Mouse (Mus musculus) forebrain, embryonic 16.5 days (tissue): Measurements from ENCODE around the gene Pdss2. TPM values are rescaled to one million over a fixed set of nuclear protein-coding genes. Genes with fewer than 3 reads are reported as not detected.

Source experiments
- ATAC-seq: fragments of 200-750 bp; cut with Nextera tagmentation; 2 replicates; pipeline ENCODE4 v1.8.0; 2017; ENCODE audit warnings: mild to moderate bottlenecking, moderate library complexity
- H3K27ac ChIP-seq: fragments of 300-500 bp; sonication (generic); 2 replicates; pipeline ENCODE4 v1.5.1; 2014; ENCODE audit warnings: low read length, control low read depth
- H3K27me3 ChIP-seq: fragments of 300-500 bp; sonication (generic); replicated peaks from 2 replicates; pipeline ENCODE4 v1.6.1; 2014; ENCODE audit warnings: low read length; ENCODE audit not compliant: control insufficient read depth, insufficient read depth
- H3K36me3 ChIP-seq: fragments of 300-500 bp; sonication (generic); 2 replicates; pipeline ENCODE4 v1.6.1; 2014; ENCODE audit not compliant: control insufficient read depth, insufficient read depth
- H3K4me1 ChIP-seq: fragments of 300-500 bp; sonication (generic); replicated peaks from 2 replicates; pipeline ENCODE4 v1.6.1; 2014; ENCODE audit warnings: low read length; ENCODE audit not compliant: control insufficient read depth, insufficient read depth
- H3K4me2 ChIP-seq: fragments of 300-500 bp; sonication (generic); 2 replicates; pipeline ENCODE4 v1.6.1; 2014; ENCODE audit warnings: mild to moderate bottlenecking, low read length, control low read depth
- H3K4me3 ChIP-seq: fragments of 300-500 bp; sonication (generic); replicated peaks from 2 replicates; pipeline ENCODE4 v1.5.1; 2014; ENCODE audit warnings: mild to moderate bottlenecking, low read length, control low read depth
- H3K9ac ChIP-seq: fragments of 300-500 bp; sonication (generic); replicated peaks from 2 replicates; pipeline ENCODE4 v1.6.1; 2014; ENCODE audit warnings: low read depth, low read length, control low read depth
- H3K9me3 ChIP-seq: fragments of 300-500 bp; sonication (generic); 2 replicates; pipeline ENCODE4 v1.6.1; 2016; ENCODE audit warnings: low read length; ENCODE audit not compliant: control insufficient read depth
- WGBS: fragments of 180-500 bp; shearing (Covaris S2); extraction: QIAGEN DNeasy Blood & Tissue Kit; methylation state at CpG from one replicate; pipeline ENCODE4 v1.1.7; 2014; 5-methylcytosine and 5-hydroxymethylcytosine counted together
- polyA plus RNA-seq: library from polyadenylated mRNA; unstranded; fragments of >200 nt; fragmentation: Nextera tagmentation; extraction: Ambion mirVana; gene quantifications from 2 replicates; pipeline ENCODE4 v1.2.1, GENCODE M21; 2015

Pdss2 gene
- polyA plus RNA-seq, 1 experiment from 2014 or later = 17.7 TPM

DNA sequence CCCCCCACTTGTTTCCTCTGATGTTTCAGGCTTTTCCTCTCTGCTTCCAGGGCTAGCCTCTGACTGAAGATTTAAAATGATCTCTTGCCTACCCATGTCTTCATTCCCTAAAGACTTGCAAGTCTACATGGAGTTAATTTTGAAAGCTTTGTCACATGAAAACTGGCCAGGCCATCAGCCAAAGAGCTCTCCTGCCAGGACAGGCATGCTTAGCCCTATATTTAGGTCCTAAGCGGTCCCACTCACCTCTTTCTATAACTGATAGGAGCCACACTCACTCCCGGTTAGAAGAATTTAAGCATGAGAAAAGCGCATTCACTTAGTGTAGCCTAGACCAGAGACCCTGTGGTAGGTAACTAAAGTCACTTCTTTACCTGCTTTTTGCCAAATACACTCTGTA is 233.4 kb downstream of the Pdss2 start:
- no peak overlapping the region for H3K4me3 ChIP-seq
- ATAC-seq = no peak
- H3K9me3 ChIP-seq = no peaks in the 10 kb centered on the region
- no peak overlapping the region for H3K9ac ChIP-seq
- H3K4me1 ChIP-seq = peaks cover 8% of the 10 kb centered on the region
- WGBS = 94% methylated on average over 3 of the region's 3 CpGs
- H3K4me2 ChIP-seq = no peak overlapping the region
- no peaks in the 10 kb centered on the region for H3K36me3 ChIP-seq
- no peaks in the 10 kb centered on the region for H3K27me3 ChIP-seq
- no peak overlapping the region for H3K27ac ChIP-seq

DNA sequence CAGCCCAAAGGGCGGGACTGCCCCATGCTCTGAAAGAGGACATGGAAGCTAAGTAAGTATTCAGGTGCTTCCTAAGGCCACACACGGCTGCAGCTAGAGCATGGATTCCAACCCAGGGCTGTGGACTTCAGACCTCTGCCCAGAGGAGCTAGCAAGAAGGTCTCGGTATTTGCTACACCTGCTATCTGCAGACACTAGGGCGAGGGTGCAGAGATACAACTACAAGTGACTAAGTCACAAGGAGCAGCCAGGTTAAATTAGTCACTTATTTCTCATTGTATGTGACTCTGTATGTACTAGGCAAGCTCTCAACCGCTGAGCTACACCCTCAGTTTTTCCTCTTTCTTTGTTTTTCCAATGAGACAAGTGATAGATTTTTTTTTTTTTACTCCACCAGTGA is 241.5 kb downstream of the Pdss2 start:
- no peaks in the 10 kb centered on the region for H3K9me3 ChIP-seq
- H3K4me3 ChIP-seq = no peak overlapping the region
- no peak overlapping the region for H3K27ac ChIP-seq
- WGBS = 91% methylated on average over 5 of the region's 5 CpGs
- no peaks in the 10 kb centered on the region for H3K36me3 ChIP-seq
- H3K4me1 ChIP-seq = no peaks in the 10 kb centered on the region
- no peaks in the 10 kb centered on the region for H3K27me3 ChIP-seq
- no peak overlapping the region for H3K9ac ChIP-seq
- ATAC-seq = no peak
- no peak overlapping the region for H3K4me2 ChIP-seq

DNA sequence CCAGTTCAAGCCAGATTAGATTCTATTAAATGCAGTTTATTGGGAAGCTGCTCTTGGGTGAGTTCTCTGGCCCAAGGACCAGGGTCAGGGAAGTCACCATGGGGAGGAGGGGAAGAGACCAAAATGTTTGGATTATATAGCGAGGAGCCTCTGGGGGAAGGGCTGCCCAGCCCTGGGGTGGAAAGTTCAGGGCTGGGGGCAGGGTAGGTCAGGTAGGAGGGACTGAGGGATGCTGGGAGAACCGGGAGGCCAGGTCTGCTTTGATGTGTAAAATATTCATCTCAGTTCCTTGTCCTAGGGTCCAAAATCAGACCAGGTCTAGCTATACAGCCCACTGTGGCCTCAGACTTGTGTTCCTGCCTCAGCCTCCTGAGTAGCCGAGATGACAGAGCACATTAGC is 241.9 kb downstream of the Pdss2 start:
- Histone ChIP-seq H3K36me3 (no peaks in the 10 kb centered on the region), H3K9me3 (no peaks in the 10 kb centered on the region), H3K27ac (no peak overlapping the region), H3K4me3 (no peak overlapping the region), H3K4me1 (no peaks in the 10 kb centered on the region), H3K27me3 (no peaks in the 10 kb centered on the region), H3K9ac (no peak overlapping the region), H3K4me2 (no peak overlapping the region)
- 83% methylated on average over 3 of the region's 3 CpGs for WGBS
- ATAC-seq = no peak

DNA sequence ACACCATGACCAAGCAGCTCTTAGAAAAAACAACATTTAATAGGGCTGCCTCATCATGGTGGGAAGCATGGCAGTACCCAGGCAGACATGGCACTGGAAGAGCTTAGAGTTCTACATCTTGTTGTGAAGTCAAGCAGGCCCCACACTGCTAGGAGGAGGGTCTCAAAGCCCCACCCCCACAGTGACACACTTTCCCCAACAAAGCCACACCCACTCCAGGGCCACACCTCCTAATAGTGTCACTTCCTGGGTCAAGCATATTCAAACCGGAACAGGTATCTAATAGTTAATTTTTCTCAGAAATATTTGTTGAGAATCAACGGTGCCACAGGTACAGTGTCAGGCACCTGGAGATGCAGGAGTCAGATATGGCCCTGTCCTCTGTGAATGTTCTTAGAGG is 244.9 kb downstream of the Pdss2 start:
- ATAC-seq = no peak
- Histone ChIP-seq H3K4me1 (no peaks in the 10 kb centered on the region), H3K27ac (no peak overlapping the region), H3K27me3 (no peaks in the 10 kb centered on the region), H3K9me3 (no peaks in the 10 kb centered on the region), H3K4me3 (no peak overlapping the region), H3K36me3 (no peaks in the 10 kb centered on the region), H3K9ac (no peak overlapping the region), H3K4me2 (no peak overlapping the region)
- 96% methylated on average over 2 of the region's 2 CpGs for WGBS

DNA sequence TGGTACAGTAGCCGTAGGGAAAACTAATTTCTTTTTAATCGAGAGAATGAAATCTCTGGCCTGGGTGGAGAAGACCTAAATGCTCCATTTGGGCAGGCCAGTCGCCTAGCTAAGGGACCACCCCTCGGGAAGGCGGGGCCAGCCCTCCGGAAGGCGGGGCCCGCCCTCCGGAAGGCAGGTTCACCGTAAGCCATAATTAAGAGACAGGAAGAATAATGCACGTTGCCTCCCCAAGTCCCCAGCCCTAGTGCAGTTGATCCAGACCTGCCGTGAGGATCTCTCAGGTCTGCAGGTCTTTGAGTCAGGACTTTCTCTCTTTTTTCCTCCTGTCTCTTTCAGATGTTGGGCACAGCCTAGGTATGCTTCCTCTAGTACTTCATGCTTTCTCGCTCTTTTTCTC is 246.4 kb downstream of the Pdss2 start:
- no peak for ATAC-seq
- H3K9me3 ChIP-seq = no peaks in the 10 kb centered on the region
- no peak overlapping the region for H3K27ac ChIP-seq
- no peaks in the 10 kb centered on the region for H3K36me3 ChIP-seq
- H3K9ac ChIP-seq = no peak overlapping the region
- no peaks in the 10 kb centered on the region for H3K27me3 ChIP-seq
- H3K4me3 ChIP-seq = no peak overlapping the region
- no peak overlapping the region for H3K4me2 ChIP-seq
- 39% methylated on average over 13 of the region's 13 CpGs for WGBS
- H3K4me1 ChIP-seq = no peaks in the 10 kb centered on the region

DNA sequence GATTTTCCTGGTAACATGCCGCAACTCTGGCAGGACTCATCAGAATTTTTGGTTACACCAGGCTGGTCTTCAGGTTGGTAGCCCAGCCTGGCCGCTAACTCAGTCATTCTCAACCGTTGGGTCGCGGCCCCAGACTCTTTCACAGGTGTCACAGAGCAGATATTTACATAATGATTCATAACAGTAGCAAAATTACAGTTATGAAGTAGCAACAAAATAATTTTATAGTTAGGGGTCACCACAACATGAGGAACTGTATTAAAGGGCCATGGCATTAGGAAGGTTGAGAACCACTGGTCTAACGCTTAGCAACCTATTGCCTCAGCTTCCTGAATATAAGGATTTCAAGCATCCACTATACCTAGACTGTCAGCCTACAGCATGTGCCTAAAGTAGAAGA is 247.0 kb downstream of the Pdss2 start:
- no peak overlapping the region for H3K4me2 ChIP-seq
- no peak for ATAC-seq
- H3K36me3 ChIP-seq = no peaks in the 10 kb centered on the region
- no peak overlapping the region for H3K27ac ChIP-seq
- H3K27me3 ChIP-seq = no peaks in the 10 kb centered on the region
- no peaks in the 10 kb centered on the region for H3K4me1 ChIP-seq
- no peak overlapping the region for H3K9ac ChIP-seq
- no peak overlapping the region for H3K4me3 ChIP-seq
- 94% methylated on average over 6 of the region's 6 CpGs for WGBS
- no peaks in the 10 kb centered on the region for H3K9me3 ChIP-seq

DNA sequence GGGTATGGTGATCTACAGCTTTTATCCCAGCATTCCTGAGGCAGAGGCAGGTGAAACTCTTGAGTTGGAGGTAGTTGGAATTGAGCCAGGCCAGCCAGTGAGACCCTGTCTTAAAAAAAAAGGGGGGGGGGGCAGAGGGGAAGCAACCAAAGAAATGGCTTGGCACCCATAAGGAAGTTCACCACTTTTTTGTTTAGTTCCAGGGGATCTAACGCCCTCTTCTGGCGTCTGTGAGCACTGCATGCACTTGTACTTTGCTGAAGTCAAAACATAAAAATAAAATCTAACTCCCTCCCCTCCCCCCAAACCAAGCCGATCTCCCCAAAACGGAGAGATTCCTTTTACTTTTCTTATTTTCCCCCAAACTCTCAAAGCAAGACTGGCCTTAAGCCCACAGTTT is 254.1 kb downstream of the Pdss2 start:
- Histone ChIP-seq H3K9me3 (no peaks in the 10 kb centered on the region), H3K27ac (no peak overlapping the region), H3K36me3 (no peaks in the 10 kb centered on the region), H3K4me3 (no peak overlapping the region), H3K4me2 (no peak overlapping the region), H3K9ac (no peak overlapping the region), H3K27me3 (no peaks in the 10 kb centered on the region), H3K4me1 (peaks cover 25% of the 10 kb centered on the region)
- ATAC-seq = no peak
- WGBS = 60% methylated on average over 4 of the region's 4 CpGs

DNA sequence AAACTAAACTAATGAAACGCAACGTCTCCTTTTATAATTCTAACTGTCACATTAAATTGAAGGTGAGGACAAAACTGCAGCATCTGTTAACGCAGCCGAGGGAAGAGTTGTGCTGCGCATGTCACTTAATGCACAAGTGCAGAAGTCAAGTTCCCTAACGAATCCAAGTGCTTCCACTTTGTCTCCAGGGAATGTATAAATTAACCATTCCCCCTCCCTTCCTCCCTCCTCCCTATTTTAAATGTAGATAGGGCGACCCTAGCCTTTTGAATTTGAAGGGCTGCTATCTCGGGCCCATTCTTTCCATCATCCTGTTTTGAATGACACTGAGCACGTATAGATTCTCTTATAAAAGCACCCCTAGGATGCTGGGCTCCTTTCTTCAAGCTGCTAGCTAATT is 256.2 kb downstream of the Pdss2 start:
- H3K27me3 ChIP-seq = no peaks in the 10 kb centered on the region
- H3K9me3 ChIP-seq = no peaks in the 10 kb centered on the region
- H3K9ac ChIP-seq = peak overlapping the region; percentile 98
- H3K4me2 ChIP-seq = peak overlapping the region; percentile 93
- peaks cover 38% of the 10 kb centered on the region for H3K4me1 ChIP-seq
- WGBS = 2% methylated on average over 9 of the region's 9 CpGs
- no peak for ATAC-seq
- H3K36me3 ChIP-seq = no peaks in the 10 kb centered on the region
- peak overlapping the region; percentile 99 for H3K27ac ChIP-seq
- peak overlapping the region; percentile 83 for H3K4me3 ChIP-seq

DNA sequence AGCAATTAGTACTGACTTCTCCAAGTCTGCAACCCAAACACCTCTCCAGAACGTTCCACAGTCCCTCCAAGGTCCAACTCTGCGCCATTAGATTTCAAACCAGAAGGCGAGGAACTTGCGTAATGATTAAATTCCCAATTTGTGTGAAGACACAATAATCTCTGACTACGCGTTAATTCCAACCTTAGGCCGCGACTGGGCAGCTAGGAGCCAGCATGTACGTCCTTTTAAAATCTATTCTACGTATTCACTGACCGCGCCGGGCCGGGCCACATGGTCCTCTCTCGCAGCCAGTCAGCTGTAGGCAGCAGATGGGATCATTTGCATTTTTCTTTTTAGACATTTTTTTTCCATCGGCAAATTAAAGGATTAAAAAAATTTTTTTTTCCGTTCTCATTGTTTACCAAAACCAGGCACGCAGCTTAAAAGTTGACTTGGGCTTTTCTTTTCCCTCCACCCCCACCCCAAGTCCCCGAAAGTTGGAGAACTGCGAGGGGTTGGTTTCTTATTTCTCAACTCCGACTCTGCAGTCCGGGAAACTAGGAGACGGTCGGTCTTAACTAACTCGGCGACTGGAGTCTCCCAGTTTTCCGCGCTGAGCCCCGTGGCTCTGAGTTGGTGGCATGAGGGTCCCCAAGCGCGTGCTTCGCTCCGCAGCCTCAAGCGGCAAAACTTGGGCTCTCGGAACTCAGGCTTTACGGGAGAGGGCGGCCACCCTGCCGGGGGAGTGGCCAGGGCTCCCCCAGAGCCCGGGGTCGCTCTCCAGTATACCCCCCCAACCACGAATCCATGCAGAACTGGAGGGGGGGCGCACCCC is 256.8 kb downstream of the Pdss2 start:
- peaks cover 38% of the 10 kb centered on the region for H3K4me1 ChIP-seq
- no peaks in the 10 kb centered on the region for H3K27me3 ChIP-seq
- H3K27ac ChIP-seq = peak overlapping the region; percentile 99
- H3K9me3 ChIP-seq = no peaks in the 10 kb centered on the region
- ATAC-seq = peak; percentile 27
- peak overlapping the region; percentile 83 for H3K4me3 ChIP-seq
- H3K4me2 ChIP-seq = peak overlapping the region; percentile 93
- under 1% methylated on average over 42 of the region's 42 CpGs for WGBS
- peak overlapping the region; percentile 98 for H3K9ac ChIP-seq
- no peaks in the 10 kb centered on the region for H3K36me3 ChIP-seq
